Mouse (Mus musculus): ENCODE measurements at regions not wholly inside any gene's neighbourhood (a gene's known extent, or its start where the extent isn't known, plus 50 kb on each side); places are given as distances from the start of the nearest gene placed in this dataset.

DNA sequence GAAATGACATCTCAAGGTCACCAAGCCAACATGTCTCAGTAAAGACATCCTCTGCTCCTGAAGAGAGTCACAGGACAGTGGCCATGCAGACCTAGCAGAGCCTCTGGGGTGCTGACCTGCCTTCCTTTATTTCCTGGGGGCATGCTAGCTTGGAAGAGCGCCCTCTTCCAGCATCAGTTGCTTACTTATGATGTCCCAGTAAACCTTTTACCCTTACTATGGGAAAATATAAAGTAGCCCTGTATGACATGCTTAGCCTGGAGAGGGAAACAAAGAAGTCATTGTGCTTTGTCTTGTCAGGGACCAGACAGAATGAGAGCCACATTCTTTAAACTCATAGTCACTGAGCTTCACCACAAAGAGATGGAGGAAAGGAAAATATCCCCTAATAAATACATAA, 82.9 kb downstream of the Postn start:
- no peak for DNase-seq (ENCODE audit: low spot score)

DNA sequence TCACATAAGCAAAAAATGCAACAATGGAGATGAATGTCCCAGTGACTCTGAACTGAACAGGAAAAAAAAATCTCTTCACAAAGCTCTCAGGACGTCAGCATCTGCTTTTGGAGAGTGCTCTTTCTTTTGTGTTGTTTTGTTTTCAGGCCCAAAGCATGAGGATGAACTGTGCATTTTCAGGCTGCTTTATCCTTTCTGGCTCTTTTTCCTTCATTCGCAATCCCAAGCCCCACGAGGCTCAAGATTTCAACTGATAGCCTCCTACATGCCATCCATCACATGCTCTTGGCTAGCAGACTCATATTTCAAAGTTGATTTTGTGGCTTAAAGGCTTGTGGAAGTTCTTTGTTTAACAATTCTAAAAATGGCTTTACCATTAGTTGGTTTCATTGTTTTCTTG, 86.0 kb downstream of the Postn start:
- DNase-seq (ENCODE audit: low spot score) = no peak

DNA sequence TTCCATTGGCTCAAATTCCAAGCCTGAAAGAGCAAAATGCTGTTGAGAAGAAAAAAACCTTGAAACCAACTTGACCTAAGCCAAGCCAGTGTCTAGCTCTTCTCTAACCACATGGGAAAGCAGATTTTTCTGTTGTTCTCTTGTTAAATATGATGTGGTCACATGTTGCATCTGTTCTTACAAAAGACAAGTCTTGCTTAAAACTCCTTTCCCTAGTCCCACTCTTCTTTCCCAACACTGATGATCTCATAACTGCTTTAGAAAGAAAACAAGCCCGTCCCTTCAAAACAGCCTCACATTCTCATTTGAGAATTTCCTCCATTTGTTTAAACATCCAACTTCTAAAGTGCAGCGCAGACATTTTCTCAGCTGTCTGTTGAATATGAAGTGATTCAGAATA, 96.5 kb downstream of the Postn start:
- DNase-seq (ENCODE audit: low spot score) = no peak

DNA sequence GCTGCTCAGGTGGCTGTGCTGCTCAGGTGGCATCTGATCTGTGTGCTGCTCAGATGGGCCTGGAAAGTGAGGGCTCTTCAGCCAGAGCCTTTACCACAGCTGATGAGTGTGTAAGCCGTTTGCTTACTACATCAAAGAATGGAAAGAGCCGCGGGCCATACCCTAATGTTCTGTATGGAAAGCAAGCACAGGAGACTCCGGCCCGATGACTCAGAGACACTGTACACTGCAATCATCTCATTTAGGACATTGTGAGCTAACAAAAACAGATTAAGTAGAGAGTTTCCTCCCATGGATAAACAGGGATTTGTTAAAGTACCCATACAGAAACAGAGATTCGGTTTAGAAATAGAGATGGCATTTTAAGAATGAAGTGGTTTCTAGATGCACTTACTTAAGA, 100.5 kb downstream of the Postn start:
- no peak for DNase-seq (ENCODE audit: low spot score)

DNA sequence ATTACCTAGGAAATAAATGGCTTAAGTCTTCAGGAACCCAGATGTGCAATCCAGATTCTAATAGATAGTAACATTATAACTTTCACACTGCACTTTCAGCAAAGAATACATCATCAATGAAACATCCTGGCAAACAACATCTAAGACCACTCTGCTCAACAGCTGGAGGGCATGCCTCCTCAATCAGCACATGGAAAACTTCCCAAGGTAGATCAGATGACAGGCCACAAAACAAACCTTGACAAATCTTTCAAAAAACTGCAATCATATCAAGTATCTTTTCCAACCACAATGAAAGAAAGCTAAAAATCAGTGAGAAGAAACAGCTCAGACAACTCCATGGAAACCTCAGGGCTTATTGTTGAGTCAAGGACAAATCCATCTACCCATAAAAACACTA, 105.2 kb downstream of the Postn start:
- DNase-seq (ENCODE audit: low spot score) = no peak

DNA sequence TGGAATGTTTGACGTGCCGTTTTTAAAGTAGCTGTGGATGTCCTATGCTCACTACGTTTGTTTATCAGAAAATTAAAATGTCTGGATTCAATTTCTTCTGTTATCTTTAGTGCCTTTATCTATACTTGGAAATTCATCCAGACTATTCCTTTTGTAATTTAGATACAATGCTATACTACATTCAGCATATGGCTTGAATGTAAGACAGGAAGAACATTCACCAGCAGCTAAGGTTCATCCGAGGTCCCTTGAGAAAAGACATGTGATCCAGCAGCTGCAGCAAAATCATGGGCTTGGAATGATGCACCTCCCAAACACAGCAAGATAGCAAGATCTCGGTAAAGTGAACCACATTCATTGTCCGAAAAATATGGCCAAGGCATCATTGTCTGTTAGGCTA, 113.3 kb downstream of the Postn start:
- DNase-seq (ENCODE audit: low spot score) = no peak

DNA sequence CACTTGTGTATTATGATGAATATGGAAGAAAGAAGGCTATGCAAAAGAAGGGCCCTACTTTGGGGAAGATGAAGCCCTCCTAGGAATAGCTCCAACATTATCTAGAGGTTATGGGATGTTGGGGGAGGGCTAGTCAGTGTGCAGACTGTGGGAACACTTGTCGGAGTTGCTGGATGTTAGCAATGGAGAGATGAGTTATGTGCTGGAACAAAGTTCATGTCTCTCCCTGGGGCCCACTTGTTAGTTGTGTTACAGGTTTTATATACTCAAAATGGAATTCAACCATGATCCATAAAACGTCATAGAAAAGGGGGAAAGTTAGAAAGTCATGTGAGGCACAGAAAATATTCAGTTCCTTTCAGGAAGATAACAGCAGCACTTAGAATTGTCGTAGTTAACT, 115.0 kb downstream of the Postn start:
- DNase-seq (ENCODE audit: low spot score) = no peak

DNA sequence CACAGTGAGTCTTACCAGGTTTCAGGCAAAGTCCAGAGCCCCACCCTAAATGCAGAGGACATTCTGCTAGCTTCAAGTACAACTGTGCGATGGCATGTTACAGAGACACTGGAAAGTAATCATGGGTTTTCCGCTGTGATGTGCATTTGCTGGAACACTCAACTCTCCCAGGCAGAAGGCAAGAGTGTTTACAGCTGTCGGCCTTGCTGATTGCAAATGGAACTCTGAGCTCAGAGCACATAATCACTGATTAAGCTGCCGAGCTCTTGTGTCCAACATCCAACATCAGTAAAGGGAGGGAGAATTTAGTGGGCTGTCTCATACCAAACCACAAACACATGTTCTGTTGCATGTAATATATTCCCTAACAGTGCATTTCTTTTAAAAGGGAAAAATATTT, 117.1 kb downstream of the Postn start:
- no peak for DNase-seq (ENCODE audit: low spot score)

DNA sequence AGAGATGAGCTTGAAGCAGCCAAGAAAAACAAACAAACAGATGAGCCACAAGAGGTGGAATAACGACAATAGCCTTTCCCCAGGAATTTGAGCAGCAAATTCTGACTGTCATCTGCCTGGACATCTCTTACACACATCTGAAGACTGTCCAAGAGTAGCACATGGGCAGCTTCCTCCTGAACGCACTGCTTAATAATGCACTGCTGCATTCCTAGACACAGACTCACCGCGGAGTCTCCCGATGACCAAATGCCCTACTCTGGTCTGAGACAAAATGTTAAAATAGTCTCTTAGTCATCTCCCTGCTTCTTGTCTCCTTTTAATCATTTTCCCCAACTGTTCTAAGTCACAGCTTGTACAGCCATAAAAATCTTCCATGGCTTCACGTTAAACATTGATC, 119.3 kb downstream of the Postn start:
- DNase-seq (ENCODE audit: low spot score) = no peak

DNA sequence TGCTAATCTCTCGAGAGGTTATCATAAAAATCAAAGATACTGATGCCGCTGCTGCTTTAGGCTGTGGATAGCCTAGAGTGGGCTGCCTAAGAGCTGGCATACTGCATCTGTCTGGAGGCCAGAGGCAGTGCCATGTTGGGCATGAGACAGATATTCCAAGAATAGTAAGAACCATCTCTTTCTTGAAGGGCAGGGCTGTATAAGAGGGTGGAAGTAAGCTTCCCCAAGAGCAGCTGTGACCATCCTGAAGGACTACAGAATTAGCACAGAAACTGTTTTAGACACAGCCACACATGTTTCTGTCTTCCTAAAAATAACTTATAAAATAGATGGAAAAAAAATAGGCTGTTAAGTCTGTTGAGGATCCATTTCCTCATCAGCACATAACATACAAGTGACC, 126.4 kb downstream of the Postn start:
- no peak for DNase-seq (ENCODE audit: low spot score)

DNA sequence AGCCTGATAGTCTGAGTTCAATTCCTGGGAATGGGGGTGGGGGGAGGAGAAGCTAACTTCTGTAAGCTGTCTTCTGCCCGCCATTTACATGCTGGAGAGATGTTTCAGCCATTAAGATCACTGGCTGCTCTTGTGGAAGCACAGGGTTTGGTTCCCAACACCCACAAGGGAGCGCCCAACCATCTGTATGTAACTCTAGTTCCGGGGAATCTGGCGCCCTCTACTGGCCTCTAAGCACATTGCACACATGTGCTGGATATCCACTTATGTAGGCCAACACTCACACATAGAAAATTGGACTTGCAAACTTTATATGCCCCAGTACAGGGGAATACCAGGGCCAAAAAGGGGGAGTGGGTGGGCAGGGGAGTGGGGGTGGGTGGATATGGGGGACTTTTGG, 126.9 kb downstream of the Postn start:
- peak; percentile 17 for DNase-seq (ENCODE audit: low spot score)

DNA sequence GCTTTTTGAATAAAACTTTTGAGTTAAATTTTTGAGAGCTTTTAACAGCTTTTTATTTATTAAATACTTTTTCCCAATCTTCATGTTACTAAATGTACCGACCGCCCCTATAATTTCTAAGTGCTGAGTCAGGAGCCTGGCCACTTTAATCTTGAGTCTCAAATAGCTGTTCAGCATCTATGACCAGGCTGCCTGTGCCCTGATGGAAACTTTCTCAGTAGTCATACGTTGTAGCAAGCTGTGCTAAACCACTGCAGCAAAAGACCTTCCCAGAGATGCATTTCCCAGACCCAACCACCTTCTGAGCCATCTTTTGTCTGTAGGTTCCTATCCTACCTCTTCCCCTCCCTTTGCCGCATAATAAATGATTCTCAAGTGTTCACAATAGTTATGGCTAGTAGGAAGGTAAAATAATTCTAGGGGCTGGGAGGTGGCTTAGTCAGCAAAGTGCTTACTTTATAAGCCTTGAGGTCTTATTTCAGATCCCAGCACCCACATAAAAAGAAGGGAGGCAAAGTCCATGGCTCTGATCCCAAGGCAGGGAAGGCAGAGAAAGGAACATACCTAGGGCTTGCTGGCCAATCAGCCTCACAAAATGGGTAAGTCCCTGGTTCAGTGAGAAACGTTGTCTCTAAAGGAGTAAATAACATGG, 129.5 kb downstream of the Postn start:
- DNase-seq (ENCODE audit: low spot score) = no peak

DNA sequence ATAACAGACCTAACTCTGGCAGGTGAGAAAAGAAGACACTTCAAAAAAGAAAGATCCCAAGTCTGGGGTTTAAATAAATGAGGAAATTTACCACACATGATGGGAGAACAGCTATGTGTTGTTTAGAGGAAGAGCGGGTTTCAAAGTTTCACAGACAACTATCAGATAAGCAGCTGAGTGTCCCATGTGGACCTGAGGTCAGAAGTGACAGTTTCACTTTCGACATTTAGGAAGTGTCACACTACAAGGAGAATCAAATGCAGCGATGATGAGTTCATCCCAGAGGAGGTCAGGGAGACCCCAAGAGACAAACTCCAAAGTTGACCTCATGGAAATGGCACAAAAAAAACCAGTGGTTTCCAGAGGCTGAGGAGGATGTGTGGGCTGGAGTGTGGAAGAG, 132.7 kb downstream of the Postn start:
- no peak for DNase-seq (ENCODE audit: low spot score)

DNA sequence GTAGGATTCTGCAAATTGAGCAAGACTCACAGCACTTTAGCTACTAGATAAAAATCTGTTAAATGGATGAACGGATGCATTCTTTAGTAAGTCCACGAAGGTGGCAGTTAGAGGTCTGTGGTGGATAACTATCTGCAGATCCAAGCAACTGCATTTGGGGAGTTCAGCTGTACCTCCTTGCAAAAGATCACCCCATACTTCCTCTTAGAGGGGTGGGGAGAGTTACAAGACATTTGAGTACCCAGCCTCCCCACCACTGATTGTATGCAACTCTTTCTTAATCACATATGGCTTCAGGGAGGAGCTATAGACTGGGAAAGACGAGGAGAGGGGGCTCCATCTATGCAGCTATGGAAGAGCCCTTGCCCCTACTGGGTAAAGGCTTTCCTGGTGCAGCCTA, 144.1 kb downstream of the Postn start:
- DNase-seq (ENCODE audit: low spot score) = no peak

DNA sequence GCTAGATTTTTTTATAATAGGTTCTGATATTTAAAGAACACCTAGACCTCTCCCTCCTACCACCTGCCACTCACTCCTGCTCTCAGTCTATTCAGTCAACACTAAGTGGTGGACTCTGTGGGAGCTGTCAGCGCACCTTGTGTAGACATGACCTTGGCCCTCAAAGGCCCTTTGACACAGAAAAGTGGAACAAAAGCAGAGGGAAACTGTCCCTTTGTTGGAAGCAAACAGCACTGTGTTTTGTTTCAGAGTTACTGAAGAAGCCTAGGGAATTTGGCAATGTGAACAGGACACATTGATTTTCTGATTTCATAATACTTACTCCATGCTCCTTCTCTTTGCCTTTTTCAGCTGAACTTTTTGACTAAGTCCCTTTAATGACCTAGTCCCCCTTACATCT, 146.7 kb downstream of the Postn start:
- DNase-seq (ENCODE audit: low spot score) = no peak

DNA sequence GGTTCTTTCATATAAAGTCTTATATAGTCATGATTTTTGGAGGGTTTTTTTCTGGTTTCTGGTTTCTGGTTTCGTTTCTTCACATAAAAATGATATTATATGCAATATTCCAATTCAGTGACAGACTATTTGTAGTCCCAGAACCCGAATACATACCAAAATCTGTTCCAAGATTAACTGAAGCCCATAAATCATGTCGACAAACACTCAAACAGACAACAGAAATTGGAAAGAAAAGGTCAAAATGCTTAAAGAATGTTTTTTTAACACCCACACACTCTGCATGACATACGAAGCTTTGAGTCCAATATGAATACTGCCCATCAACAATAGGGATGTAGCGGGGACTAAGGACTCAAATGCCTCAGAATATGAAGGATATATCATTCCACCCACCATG, 148.0 kb downstream of the Postn start:
- no peak for DNase-seq (ENCODE audit: low spot score)

DNA sequence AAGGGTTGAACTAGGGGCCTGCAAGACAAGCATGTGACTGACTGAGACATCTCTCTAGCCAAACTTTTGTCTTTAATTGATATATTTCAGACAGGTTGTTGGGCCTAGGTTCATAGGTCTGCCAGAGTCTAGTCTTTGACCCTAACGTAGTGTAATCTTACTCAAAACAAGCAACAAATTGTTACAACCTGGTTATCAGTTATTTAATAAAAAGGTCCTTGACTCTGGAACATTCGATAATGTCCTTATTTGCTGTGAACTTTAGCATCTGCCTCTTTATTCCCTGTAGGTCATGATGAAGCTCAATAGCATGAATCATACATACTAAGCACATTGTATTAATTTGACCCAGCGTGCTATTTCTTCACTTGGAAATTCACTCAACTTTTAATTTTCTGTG, 156.3 kb downstream of the Postn start:
- DNase-seq (ENCODE audit: low spot score) = no peak

DNA sequence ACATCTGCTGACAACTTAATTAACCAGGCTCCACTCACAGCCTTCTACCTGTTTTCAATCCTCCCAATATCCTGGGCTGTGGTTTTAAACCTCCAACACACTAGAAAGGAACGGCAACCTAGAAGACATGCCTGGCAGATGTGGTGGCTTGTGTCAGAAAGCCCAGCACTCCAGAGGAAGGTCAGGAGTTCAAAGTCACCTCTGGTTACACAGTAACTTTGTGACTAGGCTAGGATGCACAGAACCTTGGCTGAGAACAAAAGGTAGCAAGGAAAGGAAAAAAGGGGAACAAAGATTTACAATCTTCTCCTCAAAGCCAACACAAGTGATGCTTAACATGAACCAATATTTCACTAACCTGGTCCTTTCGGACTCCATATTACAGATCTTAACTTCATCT, 161.8 kb downstream of the Postn start:
- no peak for DNase-seq (ENCODE audit: low spot score)

DNA sequence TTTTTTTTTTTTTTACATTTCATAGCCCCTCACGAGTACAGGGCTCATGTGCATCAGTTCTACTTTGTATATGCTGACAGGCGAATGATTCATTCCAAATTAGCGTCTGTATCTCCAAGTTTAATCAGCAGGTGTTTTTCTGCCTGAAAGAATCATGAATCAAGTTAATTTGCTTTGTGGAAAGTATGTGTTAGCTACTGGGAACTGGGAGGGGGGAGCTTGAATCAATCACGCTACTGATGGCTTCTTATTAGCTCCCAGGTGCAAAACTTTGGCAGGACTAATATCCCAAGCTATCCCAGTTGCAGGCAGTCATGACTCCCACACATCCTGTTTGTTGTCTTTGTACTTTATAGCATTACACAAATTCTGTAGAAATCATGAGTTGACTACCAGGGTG, 165.7 kb downstream of the Postn start:
- DNase-seq (ENCODE audit: low spot score) = no peak

DNA sequence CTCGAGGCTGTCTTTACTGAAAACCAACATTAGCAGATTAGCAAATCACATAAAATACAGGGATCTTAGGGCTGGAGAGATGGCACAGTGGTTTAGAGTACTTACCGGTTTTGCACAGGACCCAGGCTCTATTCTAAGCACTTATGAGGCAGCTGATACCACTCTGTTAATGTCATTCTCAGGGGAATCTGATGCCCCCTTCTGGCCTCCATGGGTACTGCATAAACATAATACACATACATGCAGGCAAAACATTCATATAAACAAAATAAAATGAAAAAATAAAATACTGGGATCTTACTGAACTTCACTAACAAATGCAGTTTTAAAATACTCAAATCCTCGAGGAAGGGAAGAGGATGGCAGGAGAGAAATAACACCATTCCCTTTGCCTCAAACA, 164.3 kb upstream of the Supt20 start:
- DNase-seq (ENCODE audit: low spot score) = no peak

DNA sequence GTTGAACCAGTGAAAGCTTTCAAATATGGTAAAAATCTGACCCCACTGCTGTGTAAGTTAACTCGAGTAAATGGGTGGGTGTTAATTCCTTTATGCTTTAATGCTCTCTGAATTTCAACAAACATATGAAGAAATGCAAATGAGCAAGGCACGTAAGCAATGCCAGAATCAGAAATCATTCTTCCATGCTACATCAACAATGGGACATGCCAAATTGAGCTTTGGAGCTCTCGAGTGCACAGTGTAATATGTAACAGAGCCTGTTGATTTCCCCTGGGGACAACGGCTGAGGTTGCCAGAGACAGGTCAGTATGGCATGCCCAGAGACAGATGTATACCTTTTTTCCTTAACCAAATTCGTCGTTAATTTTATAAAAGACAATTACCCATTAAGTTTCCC, 162.4 kb upstream of the Supt20 start:
- DNase-seq (ENCODE audit: low spot score) = no peak

DNA sequence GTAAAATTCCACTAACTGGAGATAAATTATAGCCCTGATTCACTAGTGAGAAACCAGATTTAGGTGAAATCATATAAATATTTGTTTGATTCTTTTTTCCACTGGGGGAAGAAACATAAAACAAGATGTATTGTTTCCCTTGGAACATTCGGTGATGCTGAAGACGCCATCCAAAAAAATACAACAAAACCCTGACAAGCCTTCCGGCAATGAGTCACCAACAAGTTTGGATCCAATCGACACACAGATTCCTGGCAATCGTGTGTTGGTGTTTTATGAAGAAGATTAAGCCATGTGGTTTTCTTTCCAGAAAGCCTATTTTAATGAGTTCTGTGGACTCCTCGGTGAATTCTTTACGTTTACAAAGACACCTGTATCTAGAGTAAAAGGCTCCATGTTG, 157.2 kb upstream of the Supt20 start:
- no peak for DNase-seq (ENCODE audit: low spot score)

DNA sequence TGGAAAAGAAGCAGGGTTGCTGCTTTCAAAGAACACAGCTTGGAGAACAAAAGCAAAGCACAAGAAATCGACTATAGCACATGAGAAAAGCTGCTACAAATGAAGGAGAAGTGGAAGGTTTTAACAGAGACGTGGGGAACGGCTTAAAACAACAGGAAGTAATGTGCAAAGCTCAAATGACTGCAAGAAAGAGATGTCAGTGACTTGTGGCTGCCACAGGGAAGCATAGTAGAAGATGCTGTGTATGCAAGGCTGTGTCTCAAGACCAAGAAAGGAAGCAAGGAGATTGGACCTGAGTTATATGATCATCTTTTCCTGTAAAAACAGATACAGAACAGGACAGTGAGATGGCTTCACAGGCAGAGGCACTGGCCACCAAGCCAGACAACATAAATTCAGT, 154.6 kb upstream of the Supt20 start:
- no peak for DNase-seq (ENCODE audit: low spot score)

DNA sequence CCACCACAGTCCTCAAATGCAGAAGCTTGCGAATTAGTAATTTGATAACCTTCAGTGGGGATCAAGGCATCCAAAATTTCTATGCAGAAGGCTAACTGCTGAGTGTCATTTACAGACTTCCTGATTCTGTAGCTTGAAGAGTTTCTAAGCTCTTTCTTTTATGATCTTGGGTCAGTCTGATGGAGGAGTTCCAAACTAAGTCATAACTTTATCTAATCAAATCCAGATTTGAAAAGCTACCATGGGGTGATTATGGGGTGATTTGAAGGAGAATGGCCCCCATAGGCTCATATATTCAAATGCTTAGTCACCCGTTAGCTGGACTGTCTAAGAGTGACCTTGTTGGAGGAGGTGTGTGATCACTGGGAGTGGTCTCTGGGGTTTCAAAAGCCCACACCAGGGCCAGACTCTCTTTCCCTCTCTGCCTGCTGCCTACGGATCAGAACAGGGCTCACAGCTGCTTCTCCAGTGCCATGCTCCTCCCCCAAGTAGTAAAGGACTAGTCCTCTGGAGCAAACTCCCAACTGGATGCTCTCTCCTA, 152.0 kb upstream of the Supt20 start:
- DNase-seq (ENCODE audit: low spot score) = no peak

Measured in thymus, postnatal 0 days (tissue).